Mouse (Mus musculus) heart, adult 2 months (tissue): ENCODE measurements around the gene Olfml2b. TPM values are rescaled to one million over a fixed set of nuclear protein-coding genes. Genes with fewer than 3 reads are reported as not detected.

Experiments
- DNase-seq, 2 experiments: peaks; one replicate each; pipeline ENCODE4 v3.0.0; 2021
- H3K27ac ChIP-seq: fragments of 200-600 bp; 2 replicates; pipeline ENCODE4 v1.8.1; 2022
- H3K27me3 ChIP-seq: fragments of 200-500 bp; 2 replicates; pipeline ENCODE4 v1.6.1; 2012; ENCODE audit warnings: mild to moderate bottlenecking, low read length, inconsistent platforms, mixed read lengths; ENCODE audit not compliant: control insufficient read depth, insufficient read depth
- H3K36me3 ChIP-seq: fragments of 200-500 bp; 2 replicates; pipeline ENCODE4 v1.6.1; 2012; ENCODE audit warnings: low read length, inconsistent platforms; ENCODE audit not compliant: control insufficient read depth, insufficient read depth
- H3K4me1 ChIP-seq: fragments of 200-500 bp; 2 replicates; pipeline ENCODE4 v1.6.1; 2011; ENCODE audit warnings: low read length; ENCODE audit not compliant: control insufficient read depth, insufficient read depth
- H3K4me3 ChIP-seq: fragments of 200-600 bp; 2 replicates; pipeline ENCODE4 v1.8.1; 2022
- H3K79me2 ChIP-seq: fragments of 200-500 bp; replicated peaks from 2 replicates; pipeline ENCODE4 v1.6.1; 2012; ENCODE audit warnings: mild to moderate bottlenecking, inconsistent platforms, low read length, moderate library complexity, mixed read lengths; ENCODE audit not compliant: control insufficient read depth, insufficient read depth
- H3K9ac ChIP-seq: fragments of 200-500 bp; 2 replicates; pipeline ENCODE4 v1.6.1; 2012; ENCODE audit warnings: low read depth, mild to moderate bottlenecking, control low read depth, inconsistent platforms, low read length, mixed read lengths
- CTCF ChIP-seq: fragments of 200-600 bp; IDR thresholded peaks from 2 replicates; pipeline ENCODE4 v1.8.1; 2022; ENCODE audit warnings: antibody characterized with exemption, mild to moderate bottlenecking, moderate library complexity
- EP300 ChIP-seq: fragments of 200-500 bp; IDR thresholded peaks from 2 replicates; pipeline ENCODE4 v1.6.1; 2011; ENCODE audit warnings: low read depth, low read length, control low read depth; ENCODE audit not compliant: insufficient read depth
- POLR2A ChIP-seq: fragments of 200-500 bp; IDR thresholded peaks from 2 replicates; pipeline ENCODE4 v1.6.1; 2011; ENCODE audit warnings: mild to moderate bottlenecking, low read depth, low read length, control low read depth; ENCODE audit not compliant: insufficient read depth
- WGBS: fragments of 180-500 bp; shearing (Covaris S2); methylation state at CpG from one replicate; pipeline ENCODE4 v1.1.7; 2018; 5-methylcytosine and 5-hydroxymethylcytosine counted together
- intact Hi-C: fragments of 180-260 bp; cut with DNase I; formaldehyde crosslinking; loops from one replicate; pipeline ENCODE4 v1.15.1; 2025
- polyA plus RNA-seq: library from polyadenylated mRNA; depleted of rRNA; stranded (reverse); fragments of >200 nt; gene quantifications from 2 replicates; pipeline ENCODE4 v1.2.3, GENCODE M21; 2012
- total RNA-seq, 2 experiments: library from RNA; stranded (reverse); gene quantifications; 2 replicates each; pipeline ENCODE4 v1.2.3; 2021

Gene Olfml2b
- total and polyA plus RNA-seq, 3 experiments: 11.1 to 18.0 (median 15.4) TPM

GRCm38 (mm10) chr1:170619686-170620374 lies 24.5 kb upstream of the Olfml2b start:
- no peaks in the 10 kb centered on the region for H3K79me2 ChIP-seq
- no peak overlapping the region for H3K4me3 ChIP-seq
- DNase-seq: no peak
- H3K27ac ChIP-seq: no peak overlapping the region
- H3K9ac ChIP-seq: no peak overlapping the region
- no peaks in the 10 kb centered on the region for H3K27me3 ChIP-seq
- 0 out of 2 replicates have a peak, but pooled peaks cover 1% of the 10 kb centered on the region for H3K4me1 ChIP-seq
- no peaks in the 10 kb centered on the region for H3K36me3 ChIP-seq
- TF ChIP-seq EP300: no peak
- TF ChIP-seq CTCF: no peak
- no peak for TF ChIP-seq POLR2A
- intact Hi-C loops: no loop called here
- 80% methylated on average over 2 of the region's 2 CpGs for WGBS

GRCm38 (mm10) chr1:170622934-170623333 lies 21.4 kb upstream of the Olfml2b start:
- Histone ChIP-seq H3K9ac (no peak overlapping the region), H3K4me1 (0 out of 2 replicates have a peak, but pooled peaks cover 1% of the 10 kb centered on the region), H3K27ac (peak overlapping the region; percentile 85), H3K27me3 (no peaks in the 10 kb centered on the region), H3K36me3 (no peaks in the 10 kb centered on the region), H3K4me3 (no peak overlapping the region), H3K79me2 (no peaks in the 10 kb centered on the region)
- TF ChIP-seq POLR2A (no peak), EP300 (peak; percentile 89), CTCF (no peak)
- WGBS: 6% methylated on average over 5 of the region's 5 CpGs
- intact Hi-C loops: no loop called here
- peak in 1 of 2 experiments; percentile 63 for DNase-seq

- Histone ChIP-seq H3K4me1 (0 out of 2 replicates have a peak, but pooled peaks cover 1% of the 10 kb centered on the region), H3K36me3 (no peaks in the 10 kb centered on the region), H3K27me3 (no peaks in the 10 kb centered on the region), H3K9ac (no peak overlapping the region), H3K79me2 (no peaks in the 10 kb centered on the region), H3K4me3 (no peak overlapping the region), H3K27ac (peak overlapping the region; percentile 85)
- no peak for TF ChIP-seq EP300
- TF ChIP-seq POLR2A: no peak
- TF ChIP-seq CTCF: no peak
- DNase-seq: no peak
- WGBS: 100% methylated on average over 1 of the region's 1 CpGs
- intact Hi-C loops: no loop called here
Observed at GRCm38 (mm10) chr1:170623432-170623831, 20.9 kb upstream of the Olfml2b start.

- 73% methylated on average over 4 of the region's 4 CpGs for WGBS
- H3K9ac ChIP-seq: no peak overlapping the region
- intact Hi-C loops: no loop called here
Observed at GRCm38 (mm10) chr1:170630489-170630888, 13.8 kb upstream of the Olfml2b start.

GRCm38 (mm10) chr1:170631571-170631970 lies 12.8 kb upstream of the Olfml2b start:
- DNase-seq: no peak
- Histone ChIP-seq H3K4me1 (no peaks in the 10 kb centered on the region; the same call in 1 of the 2 replicates), H3K4me3 (no peak overlapping the region), H3K27me3 (no peaks in the 10 kb centered on the region), H3K27ac (no peak overlapping the region), H3K36me3 (no peaks in the 10 kb centered on the region), H3K79me2 (no peaks in the 10 kb centered on the region), H3K9ac (no peak overlapping the region)
- TF ChIP-seq CTCF: no peak
- TF ChIP-seq POLR2A: no peak
- no peak for TF ChIP-seq EP300
- 92% methylated on average over 5 of the region's 5 CpGs for WGBS
- intact Hi-C loops: no loop called here

More at GRCm38 (mm10) chr1:170630489-170630888, 13.8 kb upstream of the Olfml2b start:
- no peak for TF ChIP-seq EP300
- TF ChIP-seq CTCF: no peak
- no peak for TF ChIP-seq POLR2A
- Histone ChIP-seq H3K4me3 (no peak overlapping the region), H3K27ac (no peak overlapping the region), H3K27me3 (no peaks in the 10 kb centered on the region), H3K4me1 (no peaks in the 10 kb centered on the region; the same call in 1 of the 2 replicates), H3K79me2 (no peaks in the 10 kb centered on the region), H3K36me3 (no peaks in the 10 kb centered on the region)
- no peak for DNase-seq

GRCm38 (mm10) chr1:170632385-170632784 lies 11.9 kb upstream of the Olfml2b start:
- WGBS: 10% methylated on average over 3 of the region's 3 CpGs
- H3K4me1 ChIP-seq: no peaks in the 10 kb centered on the region; the same call in 1 of the 2 replicates
- peak; percentile 98 for TF ChIP-seq CTCF
- TF ChIP-seq POLR2A: no peak
- TF ChIP-seq EP300: peak; percentile 96

More at GRCm38 (mm10) chr1:170632385-170632784, 11.9 kb upstream of the Olfml2b start:
- H3K4me3 ChIP-seq: no peak overlapping the region
- DNase-seq: peak; percentile 73 to 77
- no peak overlapping the region for H3K27ac ChIP-seq
- H3K9ac ChIP-seq: no peak overlapping the region
- no peaks in the 10 kb centered on the region for H3K36me3 ChIP-seq
- intact Hi-C loops: loop anchor here (1.0 kb wide), 1 partner anchor 207 kb away; no protein-coding TSS in a partner anchor
- H3K27me3 ChIP-seq: no peaks in the 10 kb centered on the region
- no peaks in the 10 kb centered on the region for H3K79me2 ChIP-seq
